Mouse (Mus musculus) ES-Bruce4 (cell line): ENCODE data around the gene Ryr1. TPM values are rescaled to one million over a fixed set of nuclear protein-coding genes. Genes with fewer than 3 reads are reported as not detected.

Source experiments
- H3K27ac ChIP-seq: 2 replicates; pipeline ENCODE4 v1.5.1; 2012; ENCODE audit warnings: low read length, inconsistent platforms; ENCODE audit not compliant: insufficient read depth
- H3K27me3 ChIP-seq: 2 replicates; pipeline ENCODE4 v1.6.1; 2012; ENCODE audit warnings: mild to moderate bottlenecking, low read length, inconsistent platforms; ENCODE audit not compliant: control insufficient read depth, poor library complexity, insufficient read depth, severe bottlenecking
- H3K36me3 ChIP-seq: 2 replicates; pipeline ENCODE4 v1.6.1; 2012; ENCODE audit warnings: inconsistent platforms, mild to moderate bottlenecking, low read length, moderate library complexity; ENCODE audit not compliant: control insufficient read depth, poor library complexity, insufficient read depth, severe bottlenecking
- H3K4me1 ChIP-seq: one replicate; pipeline ENCODE4 v1.8.1; 2011; ENCODE audit warnings: low read length; ENCODE audit not compliant: control insufficient read depth, insufficient read depth
- H3K4me3 ChIP-seq: 2 replicates; pipeline ENCODE4 v1.5.1; 2011; ENCODE audit warnings: low read depth, mild to moderate bottlenecking, low read length
- H3K9ac ChIP-seq: 2 replicates; pipeline ENCODE4 v1.6.1; 2012; ENCODE audit warnings: low read depth, mild to moderate bottlenecking, inconsistent platforms; ENCODE audit not compliant: poor library complexity, severe bottlenecking
- H3K9me3 ChIP-seq: replicated peaks from 2 replicates; pipeline ENCODE4 v1.6.1; 2012; ENCODE audit warnings: mild to moderate bottlenecking, low read length, inconsistent platforms; ENCODE audit not compliant: control insufficient read depth, poor library complexity, insufficient read depth, severe bottlenecking
- CTCF ChIP-seq: IDR thresholded peaks from one replicate; pipeline ENCODE4 v1.8.1; 2011; ENCODE audit warnings: low read depth, low read length
- EP300 ChIP-seq: IDR thresholded peaks from 2 replicates; pipeline ENCODE4 v1.6.1; 2011; ENCODE audit warnings: low read depth, low read length; ENCODE audit not compliant: insufficient read depth
- POLR2A ChIP-seq: IDR thresholded peaks from one replicate; pipeline ENCODE4 v1.8.1; 2011; ENCODE audit warnings: low read length; ENCODE audit not compliant: insufficient read depth
- polyA plus RNA-seq: library from polyadenylated mRNA; stranded (reverse); fragments of >200 nt; gene quantifications from 2 replicates; pipeline ENCODE4 v1.2.4, GENCODE M21; 2011; ENCODE audit warnings: low read depth; ENCODE audit not compliant: missing spikeins, insufficient read depth, insufficient read length

The Ryr1 gene
- polyA plus RNA-seq, 1 experiment = 10.3 TPM

DNA sequence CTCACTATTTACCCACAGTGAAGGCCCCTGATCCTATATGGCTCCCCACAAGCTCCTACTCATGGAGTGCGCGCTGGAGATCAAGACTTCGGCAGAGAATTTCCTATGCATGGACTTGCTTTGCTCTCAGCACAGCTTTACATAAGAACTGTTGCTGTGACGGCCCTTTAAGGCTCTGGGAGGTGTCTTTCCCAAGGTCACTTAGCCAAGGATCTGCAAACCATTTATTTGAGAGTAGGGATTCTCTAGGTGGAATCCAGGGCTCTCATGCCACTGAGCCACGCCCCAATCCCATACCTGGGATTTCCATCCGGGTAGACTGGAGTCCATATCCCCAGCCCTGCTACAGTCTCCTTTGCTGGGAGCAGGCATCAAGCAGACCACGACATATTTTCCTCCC lies 107.8 kb downstream of the Ryr1 start:
- TF ChIP-seq EP300 = no peak
- TF ChIP-seq POLR2A = no peak
- TF ChIP-seq CTCF = no peak
- no peaks in the 10 kb centered on the region for H3K27me3 ChIP-seq

DNA sequence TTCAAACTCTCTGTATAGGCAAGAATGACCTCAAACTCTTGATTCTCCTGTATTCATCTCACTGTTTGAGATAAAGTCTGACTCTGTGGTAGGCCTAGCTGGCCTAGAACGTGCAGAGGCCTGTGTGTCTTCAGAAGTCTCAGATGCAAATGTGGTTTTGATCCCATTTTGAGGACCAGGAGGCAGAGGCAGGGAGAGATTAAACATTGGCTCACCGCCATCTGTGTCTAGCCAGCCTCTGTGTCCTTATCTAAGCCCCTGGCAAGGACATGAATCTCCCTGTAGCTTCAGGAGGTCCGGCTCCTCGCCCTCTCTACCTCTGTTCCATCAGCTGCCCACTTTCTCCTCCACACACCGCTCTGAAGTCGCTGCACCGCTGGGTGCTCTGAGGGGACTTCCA lies 108.5 kb downstream of the Ryr1 start:
- H3K9ac ChIP-seq = no peak overlapping the region
- TF ChIP-seq CTCF (no peak), EP300 (no peak), POLR2A (no peak)
- peaks cover 2% of the 10 kb centered on the region for H3K4me1 ChIP-seq
- H3K4me3 ChIP-seq = no peak overlapping the region
- H3K36me3 ChIP-seq = no peaks in the 10 kb centered on the region
- no peaks in the 10 kb centered on the region for H3K27me3 ChIP-seq
- H3K9me3 ChIP-seq = no peaks in the 10 kb centered on the region
- H3K27ac ChIP-seq = no peak overlapping the region

More for the DNA sequence above, 107.8 kb downstream of the Ryr1 start:
- H3K4me1 ChIP-seq = peaks cover 2% of the 10 kb centered on the region
- H3K9me3 ChIP-seq = no peaks in the 10 kb centered on the region
- H3K9ac ChIP-seq = no peak overlapping the region
- H3K36me3 ChIP-seq = no peaks in the 10 kb centered on the region
- no peak overlapping the region for H3K27ac ChIP-seq
- H3K4me3 ChIP-seq = no peak overlapping the region

DNA sequence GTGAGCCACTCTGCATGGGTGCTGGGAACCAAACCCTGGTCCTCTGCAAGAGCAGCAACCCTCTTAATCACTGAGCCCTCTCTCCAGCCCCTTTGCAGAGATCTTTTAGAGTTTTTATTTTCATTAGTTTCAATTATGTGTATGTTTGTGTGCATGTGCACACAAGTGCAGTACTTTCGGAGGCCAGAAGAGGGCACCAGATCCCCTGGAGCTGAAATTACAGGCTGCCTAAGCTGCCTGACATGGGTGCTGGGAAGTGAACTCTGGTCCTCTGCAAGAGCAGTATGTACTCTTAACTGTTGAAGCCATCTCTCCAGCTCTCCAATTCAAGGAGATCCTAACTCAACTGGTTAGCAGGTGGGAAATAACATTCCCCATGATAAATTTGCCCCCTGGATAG lies 110.0 kb downstream of the Ryr1 start:
- H3K4me3 ChIP-seq = no peak overlapping the region
- no peaks in the 10 kb centered on the region for H3K9me3 ChIP-seq
- no peak overlapping the region for H3K27ac ChIP-seq
- H3K9ac ChIP-seq = no peak overlapping the region
- TF ChIP-seq POLR2A = no peak
- TF ChIP-seq CTCF = peak; percentile 62
- peaks cover 2% of the 10 kb centered on the region for H3K4me1 ChIP-seq
- no peaks in the 10 kb centered on the region for H3K36me3 ChIP-seq
- H3K27me3 ChIP-seq = no peaks in the 10 kb centered on the region

DNA sequence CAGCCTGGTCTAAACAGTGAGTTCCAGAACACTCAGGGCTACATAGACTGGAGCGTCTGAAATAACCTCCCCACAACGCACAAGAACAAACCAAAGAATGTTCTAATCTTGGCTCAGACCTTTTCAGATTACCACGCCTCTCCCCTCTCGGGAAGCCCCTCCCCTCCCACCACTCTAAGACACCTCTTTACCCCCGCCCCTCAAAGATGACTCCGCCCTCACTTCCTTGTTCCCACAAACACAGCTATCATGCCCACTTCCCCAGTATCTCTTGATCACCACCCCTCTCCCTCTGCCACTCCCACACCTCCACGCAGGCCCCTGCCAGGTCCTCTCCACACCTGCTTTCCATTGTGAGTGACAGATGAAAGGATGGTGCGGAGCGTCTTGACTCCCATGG lies 116.3 kb downstream of the Ryr1 start:
- H3K4me1 ChIP-seq = no peaks in the 10 kb centered on the region
- H3K9ac ChIP-seq = no peak overlapping the region
- H3K36me3 ChIP-seq = no peaks in the 10 kb centered on the region
- TF ChIP-seq EP300 (no peak), CTCF (no peak), POLR2A (no peak)
- H3K27me3 ChIP-seq = no peaks in the 10 kb centered on the region
- H3K9me3 ChIP-seq = no peaks in the 10 kb centered on the region
- no peak overlapping the region for H3K27ac ChIP-seq
- no peak overlapping the region for H3K4me3 ChIP-seq

DNA sequence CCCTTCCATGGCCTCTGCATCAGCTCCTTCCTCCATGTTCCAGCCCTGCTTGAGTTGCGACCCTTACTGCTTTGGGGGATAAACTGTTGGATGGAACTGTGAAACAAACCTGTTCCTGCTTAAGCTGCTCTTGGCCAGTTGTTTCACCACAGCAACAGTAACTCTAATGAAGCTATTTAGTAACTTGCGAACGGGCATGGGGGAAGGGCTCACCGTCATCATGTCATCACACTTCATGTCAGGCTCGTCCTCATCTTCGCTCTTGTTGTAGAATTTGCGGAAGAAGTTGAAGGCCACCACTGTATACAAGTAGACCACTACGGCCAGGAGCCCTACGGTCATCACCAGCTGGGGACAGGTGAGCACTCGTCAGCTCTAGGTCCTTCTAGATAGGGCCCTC lies 116.8 kb downstream of the Ryr1 start:
- Histone ChIP-seq H3K9me3 (no peaks in the 10 kb centered on the region), H3K4me3 (no peak overlapping the region), H3K9ac (no peak overlapping the region), H3K36me3 (no peaks in the 10 kb centered on the region), H3K27me3 (no peaks in the 10 kb centered on the region), H3K27ac (no peak overlapping the region), H3K4me1 (no peaks in the 10 kb centered on the region)
- TF ChIP-seq CTCF = no peak
- TF ChIP-seq POLR2A = no peak
- TF ChIP-seq EP300 = no peak

DNA sequence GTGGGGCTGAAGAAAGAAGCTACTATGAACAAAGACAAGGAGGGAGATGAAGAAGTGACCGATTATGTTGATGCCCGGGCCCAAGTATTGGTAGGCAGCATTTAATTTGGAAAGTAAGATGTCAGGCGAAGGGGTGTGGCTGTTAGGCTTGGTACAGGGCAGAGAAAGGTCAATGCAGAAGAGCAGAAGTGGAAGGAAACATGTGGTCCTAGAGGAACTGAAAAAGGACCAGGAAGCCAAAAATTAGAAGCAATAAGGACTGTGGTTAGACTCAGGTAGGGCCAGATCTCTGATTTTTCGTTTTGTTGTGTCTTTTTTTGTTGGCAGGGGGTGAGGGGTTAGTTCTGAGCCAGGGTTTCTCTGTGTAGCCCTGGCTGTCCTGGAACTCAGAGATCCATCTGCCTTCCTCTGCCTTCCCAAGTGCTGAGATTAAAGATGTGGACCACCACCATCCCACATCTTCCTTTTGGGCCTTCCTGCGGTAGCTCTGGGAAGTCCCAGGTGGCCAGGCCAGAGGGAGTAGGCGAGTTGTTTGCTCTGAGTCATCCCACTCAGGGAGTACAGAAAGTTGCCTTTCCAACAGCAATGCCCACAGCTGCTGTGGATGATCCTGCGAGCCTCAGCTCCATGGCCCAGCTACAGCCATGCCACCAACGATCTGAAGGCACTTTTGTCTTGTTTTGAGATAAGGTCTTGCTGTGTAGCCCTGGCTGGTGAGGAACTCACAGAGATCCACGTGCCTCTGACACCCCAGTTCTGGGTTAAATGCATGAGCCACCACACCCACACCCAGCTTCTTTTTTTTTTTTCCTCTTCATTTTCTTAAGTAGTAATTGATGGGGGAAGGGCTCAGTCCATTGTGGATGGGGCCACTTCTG lies 117.5 kb downstream of the Ryr1 start:
- no peak overlapping the region for H3K9ac ChIP-seq
- H3K4me3 ChIP-seq = no peak overlapping the region
- no peaks in the 10 kb centered on the region for H3K9me3 ChIP-seq
- no peaks in the 10 kb centered on the region for H3K27me3 ChIP-seq
- TF ChIP-seq POLR2A (no peak), EP300 (no peak), CTCF (no peak)
- H3K4me1 ChIP-seq = no peaks in the 10 kb centered on the region
- no peak overlapping the region for H3K27ac ChIP-seq
- no peaks in the 10 kb centered on the region for H3K36me3 ChIP-seq
